Mouse (Mus musculus) hindbrain, embryonic 11.5 days (tissue): ENCODE measurements at regions not wholly inside any gene's neighbourhood (a gene's known extent, or its start where the extent isn't known, plus 50 kb on each side); places are given as distances from the start of the nearest gene placed in this dataset.
A peak's percentile ranks its signal among the peaks of the same experiment; 100 is the strongest.

ENCODE experiments used
- ATAC-seq: fragments of 200-750 bp; cut with Nextera tagmentation; 2 replicates; pipeline ENCODE4 v1.8.0; 2017; ENCODE audit warnings: mild to moderate bottlenecking, moderate TSS enrichment, moderate library complexity; ENCODE audit not compliant: low FRiP score
- DNase-seq: peaks from one replicate; pipeline ENCODE4 v3.0.0-alpha.2; 2015; ENCODE audit warnings: low spot score
- H3K27ac ChIP-seq: fragments of 300-500 bp; sonication (generic); 2 replicates; pipeline ENCODE4 v1.5.1; 2014; ENCODE audit warnings: mild to moderate bottlenecking, low read depth, low read length
- H3K27me3 ChIP-seq: fragments of 300-500 bp; sonication (generic); 2 replicates; pipeline ENCODE4 v1.6.1; 2014; ENCODE audit warnings: mild to moderate bottlenecking, low read length, moderate library complexity, mixed read lengths; ENCODE audit not compliant: control insufficient read depth, insufficient read depth
- H3K36me3 ChIP-seq: fragments of 300-500 bp; sonication (generic); 2 replicates; pipeline ENCODE4 v1.6.1; 2014; ENCODE audit warnings: mild to moderate bottlenecking, low read length, moderate library complexity, mixed read lengths; ENCODE audit not compliant: control insufficient read depth, insufficient read depth
- H3K4me1 ChIP-seq: fragments of 300-500 bp; sonication (generic); replicated peaks from 2 replicates; pipeline ENCODE4 v1.6.1; 2014; ENCODE audit warnings: low read length, mixed read lengths; ENCODE audit not compliant: control insufficient read depth, insufficient read depth
- H3K4me2 ChIP-seq: fragments of 300-500 bp; sonication (generic); replicated peaks from 2 replicates; pipeline ENCODE4 v1.6.1; 2014; ENCODE audit warnings: mild to moderate bottlenecking, low read depth, low read length
- H3K4me3 ChIP-seq: fragments of 300-500 bp; sonication (generic); 2 replicates; pipeline ENCODE4 v1.5.1; 2014; ENCODE audit warnings: low read depth, low read length
- H3K9ac ChIP-seq: fragments of 300-500 bp; sonication (generic); 2 replicates; pipeline ENCODE4 v1.6.1; 2014; ENCODE audit warnings: low read depth, low read length
- H3K9me3 ChIP-seq: fragments of 300-500 bp; sonication (generic); 2 replicates; pipeline ENCODE4 v1.6.1; 2016; ENCODE audit warnings: low read length; ENCODE audit not compliant: control insufficient read depth
- WGBS: fragments of 180-500 bp; shearing (Covaris S2); extraction: QIAGEN DNeasy Blood & Tissue Kit; methylation state at CpG from one replicate; pipeline ENCODE4 v1.1.7; 2014; 5-methylcytosine and 5-hydroxymethylcytosine counted together

GRCm38 (mm10) chr8:10923071-10924000 is 84.9 kb downstream of the Irs2 start:
- DNase-seq (peak; percentile 39), ATAC-seq (no peak)
- Histone ChIP-seq H3K4me1 (peaks cover 39% of the 10 kb centered on the region), H3K4me2 (no peak overlapping the region), H3K9ac (no peak overlapping the region), H3K27me3 (peaks cover 2% of the 10 kb centered on the region; the same call in 1 of the 2 replicates), H3K27ac (peak overlapping the region; percentile 30), H3K9me3 (no peaks in the 10 kb centered on the region), H3K36me3 (no peaks in the 10 kb centered on the region), H3K4me3 (no peak overlapping the region)
- 25% methylated on average over 19 of the region's 19 CpGs for WGBS

- peak; percentile 9 for ATAC-seq
- H3K4me2 ChIP-seq, result no peak overlapping the region
- H3K4me3 ChIP-seq, result no peak overlapping the region
- peak overlapping the region; percentile 37 for H3K27ac ChIP-seq
- H3K9me3 ChIP-seq, result no peaks in the 10 kb centered on the region
- 24% methylated on average over 11 of the region's 12 CpGs for WGBS
- DNase-seq, result peak; percentile 26
- H3K27me3 ChIP-seq, result 0 out of 2 replicates have a peak, but pooled peaks cover 4% of the 10 kb centered on the region
- H3K9ac ChIP-seq, result no peak overlapping the region
- H3K36me3 ChIP-seq, result no peaks in the 10 kb centered on the region
- H3K4me1 ChIP-seq, result peaks cover 39% of the 10 kb centered on the region
Measured at GRCm38 (mm10) chr8:10922209-10923030, 85.8 kb downstream of the Irs2 start.

GRCm38 (mm10) chr8:10921439-10922191 is 86.6 kb downstream of the Irs2 start:
- no peaks in the 10 kb centered on the region for H3K9me3 ChIP-seq
- DNase-seq, result peak; percentile 59
- H3K4me2 ChIP-seq, result no peak overlapping the region
- WGBS, result 19% methylated on average over 11 of the region's 11 CpGs
- 0 out of 2 replicates have a peak, but pooled peaks cover 4% of the 10 kb centered on the region for H3K27me3 ChIP-seq
- ATAC-seq, result peak; percentile 70
- H3K27ac ChIP-seq, result peak overlapping the region; percentile 37
- no peaks in the 10 kb centered on the region for H3K36me3 ChIP-seq
- H3K9ac ChIP-seq, result no peak overlapping the region
- no peak overlapping the region for H3K4me3 ChIP-seq
- H3K4me1 ChIP-seq, result peaks cover 35% of the 10 kb centered on the region

GRCm38 (mm10) chr8:10919620-10920019 is 88.6 kb downstream of the Irs2 start:
- Histone ChIP-seq H3K4me1 (peaks cover 20% of the 10 kb centered on the region), H3K4me2 (no peak overlapping the region), H3K27ac (no peak overlapping the region), H3K27me3 (0 out of 2 replicates have a peak, but pooled peaks cover 4% of the 10 kb centered on the region), H3K9ac (no peak overlapping the region), H3K4me3 (no peak overlapping the region), H3K9me3 (no peaks in the 10 kb centered on the region), H3K36me3 (no peaks in the 10 kb centered on the region)
- no peak for ATAC-seq
- DNase-seq, result no peak
- 83% methylated on average over 5 of the region's 5 CpGs for WGBS

- no peak for DNase-seq
- WGBS, result 88% methylated on average over 5 of the region's 5 CpGs
- no peak for ATAC-seq
- Histone ChIP-seq H3K36me3 (no peaks in the 10 kb centered on the region), H3K27ac (no peak overlapping the region), H3K9me3 (no peaks in the 10 kb centered on the region), H3K4me2 (no peak overlapping the region), H3K4me1 (peaks cover 16% of the 10 kb centered on the region), H3K4me3 (no peak overlapping the region), H3K27me3 (0 out of 2 replicates have a peak, but pooled peaks cover 4% of the 10 kb centered on the region), H3K9ac (no peak overlapping the region)
Measured at GRCm38 (mm10) chr8:10918403-10919035, 89.7 kb downstream of the Irs2 start.

GRCm38 (mm10) chr8:10914616-10915015 is 93.6 kb downstream of the Irs2 start:
- H3K4me3 ChIP-seq, result no peak overlapping the region
- ATAC-seq (no peak), DNase-seq (no peak)
- no peak overlapping the region for H3K27ac ChIP-seq
- H3K4me1 ChIP-seq, result no peaks in the 10 kb centered on the region
- 92% methylated on average over 8 of the region's 8 CpGs for WGBS
- H3K27me3 ChIP-seq, result 0 out of 2 replicates have a peak, but pooled peaks cover 4% of the 10 kb centered on the region
- no peaks in the 10 kb centered on the region for H3K9me3 ChIP-seq
- no peak overlapping the region for H3K9ac ChIP-seq
- H3K36me3 ChIP-seq, result no peaks in the 10 kb centered on the region
- H3K4me2 ChIP-seq, result no peak overlapping the region

- H3K36me3 ChIP-seq, result no peaks in the 10 kb centered on the region
- 65% methylated on average over 2 of the region's 2 CpGs for WGBS
- no peak overlapping the region for H3K4me2 ChIP-seq
- no peaks in the 10 kb centered on the region for H3K9me3 ChIP-seq
- H3K4me1 ChIP-seq, result no peaks in the 10 kb centered on the region
- H3K4me3 ChIP-seq, result no peak overlapping the region
- no peak for DNase-seq
- H3K9ac ChIP-seq, result no peak overlapping the region
- no peak for ATAC-seq
- H3K27ac ChIP-seq, result no peak overlapping the region
- 0 out of 2 replicates have a peak, but pooled peaks cover under 1% of the 10 kb centered on the region for H3K27me3 ChIP-seq
Measured at GRCm38 (mm10) chr8:10912436-10912835, 95.8 kb downstream of the Irs2 start.

- Histone ChIP-seq H3K36me3 (no peaks in the 10 kb centered on the region), H3K27me3 (no peaks in the 10 kb centered on the region), H3K9me3 (no peaks in the 10 kb centered on the region), H3K4me2 (no peak overlapping the region), H3K4me3 (no peak overlapping the region), H3K4me1 (no peaks in the 10 kb centered on the region), H3K9ac (no peak overlapping the region), H3K27ac (no peak overlapping the region)
- ATAC-seq (no peak), DNase-seq (no peak)
- WGBS, result 86% methylated on average over 4 of the region's 4 CpGs
Measured at GRCm38 (mm10) chr8:10911371-10911770, 96.9 kb downstream of the Irs2 start.
